Mouse (Mus musculus) hindbrain, embryonic 14.5 days (tissue): ENCODE data around the gene Uchl4. TPM values are rescaled to one million over a fixed set of nuclear protein-coding genes. Genes with fewer than 3 reads are reported as not detected.

Source experiments
- ATAC-seq: fragments of 200-750 bp; cut with Nextera tagmentation; 2 replicates; pipeline ENCODE4 v1.8.0; 2017; ENCODE audit warnings: moderate number of reproducible peaks, mild to moderate bottlenecking, moderate TSS enrichment, moderate library complexity; ENCODE audit not compliant: low FRiP score
- DNase-seq: peaks from one replicate; pipeline ENCODE4 v3.0.0-alpha.2; 2015; ENCODE audit warnings: low spot score
- H3K27ac ChIP-seq: fragments of 300-500 bp; sonication (generic); 2 replicates; pipeline ENCODE4 v1.5.1; 2014; ENCODE audit warnings: mild to moderate bottlenecking, moderate library complexity
- H3K27me3 ChIP-seq: fragments of 300-500 bp; sonication (generic); 2 replicates; pipeline ENCODE4 v1.6.1; 2014; ENCODE audit warnings: mild to moderate bottlenecking, low read length, mixed read lengths; ENCODE audit not compliant: control insufficient read depth, insufficient read depth
- H3K36me3 ChIP-seq: fragments of 300-500 bp; sonication (generic); replicated peaks from 2 replicates; pipeline ENCODE4 v1.6.1; 2014; ENCODE audit not compliant: control insufficient read depth, insufficient read depth
- H3K4me1 ChIP-seq: fragments of 300-500 bp; sonication (generic); replicated peaks from 2 replicates; pipeline ENCODE4 v1.6.1; 2014; ENCODE audit warnings: antibody characterized with exemption, low read length, mixed read lengths; ENCODE audit not compliant: control insufficient read depth, insufficient read depth
- H3K4me2 ChIP-seq: fragments of 300-500 bp; sonication (generic); replicated peaks from 2 replicates; pipeline ENCODE4 v1.6.1; 2014; ENCODE audit warnings: mild to moderate bottlenecking, moderate library complexity
- H3K4me3 ChIP-seq: fragments of 300-500 bp; sonication (generic); replicated peaks from 2 replicates; pipeline ENCODE4 v1.5.1; 2014; ENCODE audit warnings: mild to moderate bottlenecking, low read length
- H3K9ac ChIP-seq: fragments of 300-500 bp; sonication (generic); 2 replicates; pipeline ENCODE4 v1.6.1; 2014
- H3K9me3 ChIP-seq: fragments of 300-500 bp; sonication (generic); 2 replicates; pipeline ENCODE4 v1.6.1; 2016; ENCODE audit warnings: low read length; ENCODE audit not compliant: control insufficient read depth
- WGBS: fragments of 180-500 bp; shearing (Covaris S2); extraction: QIAGEN DNeasy Blood & Tissue Kit; methylation state at CpG from one replicate; pipeline ENCODE4 v1.1.7; 2014; 5-methylcytosine and 5-hydroxymethylcytosine counted together
- polyA plus RNA-seq: library from polyadenylated mRNA; unstranded; fragments of >200 nt; fragmentation: Nextera tagmentation; extraction: Ambion mirVana; gene quantifications from 2 replicates; pipeline ENCODE4 v1.2.1, GENCODE M21; 2014

Uchl4 gene
- polyA plus RNA-seq, 1 experiment from 2014 or later, result 2.8 TPM

- no peak overlapping the region for H3K4me3 ChIP-seq
- DNase-seq (no peak), ATAC-seq (no peak)
- 0 out of 2 replicates have a peak overlapping the region, but pooled peaks have one; percentile 41 for H3K27ac ChIP-seq
- WGBS, result 77% methylated on average over 3 of the region's 3 CpGs
- no peak overlapping the region for H3K9ac ChIP-seq
- H3K36me3 ChIP-seq, result peaks cover 45% of the 10 kb centered on the region
- H3K9me3 ChIP-seq, result no peaks in the 10 kb centered on the region
- no peak overlapping the region for H3K4me2 ChIP-seq
- no peaks in the 10 kb centered on the region for H3K27me3 ChIP-seq
- no peaks in the 10 kb centered on the region for H3K4me1 ChIP-seq
Measured at GRCm38 (mm10) chr9:64207509-64208084, 27.4 kb upstream of the Uchl4 start.

GRCm38 (mm10) chr9:64214452-64214851 is 20.5 kb upstream of the Uchl4 start:
- H3K36me3 ChIP-seq, result peaks cover 19% of the 10 kb centered on the region
- H3K9me3 ChIP-seq, result no peaks in the 10 kb centered on the region
- no peak overlapping the region for H3K27ac ChIP-seq
- no peak overlapping the region for H3K4me3 ChIP-seq
- H3K4me2 ChIP-seq, result no peak overlapping the region
- H3K27me3 ChIP-seq, result no peaks in the 10 kb centered on the region
- no peak overlapping the region for H3K9ac ChIP-seq
- no peak for DNase-seq
- H3K4me1 ChIP-seq, result no peaks in the 10 kb centered on the region
- 90% methylated on average over 17 of the region's 17 CpGs for WGBS
- no peak for ATAC-seq

- H3K36me3 ChIP-seq, result peaks cover 10% of the 10 kb centered on the region
- H3K4me1 ChIP-seq, result no peaks in the 10 kb centered on the region
- no peak overlapping the region for H3K9ac ChIP-seq
- H3K4me3 ChIP-seq, result no peak overlapping the region
- H3K27ac ChIP-seq, result no peak overlapping the region
- DNase-seq (no peak), ATAC-seq (no peak)
- no peak overlapping the region for H3K4me2 ChIP-seq
- H3K9me3 ChIP-seq, result no peaks in the 10 kb centered on the region
- WGBS, result 88% methylated on average over 4 of the region's 4 CpGs
- H3K27me3 ChIP-seq, result no peaks in the 10 kb centered on the region
Measured at GRCm38 (mm10) chr9:64216090-64216489, 18.9 kb upstream of the Uchl4 start.

DNA sequence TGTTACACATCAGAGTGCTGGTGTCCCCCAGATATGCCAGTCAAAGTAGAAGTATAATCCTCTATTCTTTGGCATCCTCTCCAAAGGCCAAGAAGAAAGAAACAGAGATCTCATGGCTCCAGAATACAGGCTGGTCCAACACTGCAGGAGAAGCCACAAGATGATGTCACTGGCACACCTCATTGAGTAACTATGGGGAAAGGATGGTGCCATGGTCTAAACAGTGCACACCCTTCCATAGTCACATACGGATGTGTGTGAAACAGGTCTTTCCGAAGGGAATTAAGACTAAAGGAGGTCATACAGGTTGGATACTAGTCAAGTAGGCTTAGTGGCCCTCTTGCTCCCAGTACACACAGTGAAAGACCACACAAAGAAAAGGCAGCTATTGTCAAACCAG is 18.4 kb upstream of the Uchl4 start:
- no peak for ATAC-seq
- Histone ChIP-seq H3K9ac (no peak overlapping the region), H3K36me3 (peaks cover 9% of the 10 kb centered on the region; the same call in 1 of the 2 replicates), H3K27ac (no peak overlapping the region), H3K27me3 (no peaks in the 10 kb centered on the region), H3K4me2 (no peak overlapping the region), H3K9me3 (no peaks in the 10 kb centered on the region), H3K4me3 (no peak overlapping the region), H3K4me1 (no peaks in the 10 kb centered on the region)
- WGBS, result 98% methylated on average over 2 of the region's 2 CpGs
- no peak for DNase-seq

DNA sequence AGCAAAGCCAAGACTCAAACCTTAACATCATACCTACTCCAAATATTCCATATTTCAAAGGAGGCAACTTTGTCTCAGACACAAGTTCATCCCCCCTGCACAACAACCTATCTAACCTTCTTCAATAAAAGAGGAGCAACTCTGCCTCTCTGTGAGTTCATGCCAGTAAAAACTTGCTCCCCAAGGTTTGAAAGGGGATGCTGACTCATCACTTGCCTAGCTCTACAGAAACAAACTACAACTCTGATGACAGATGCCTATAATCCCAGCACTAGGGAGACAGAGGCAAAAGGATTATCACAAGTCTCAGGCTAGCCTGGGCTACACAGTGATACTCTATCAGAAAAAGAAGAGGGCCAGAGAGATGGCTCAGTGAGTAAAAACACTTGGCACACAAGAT is 17.1 kb upstream of the Uchl4 start:
- ATAC-seq, result no peak

GRCm38 (mm10) chr9:64219305-64219704 is 15.7 kb upstream of the Uchl4 start:
- Histone ChIP-seq H3K4me3 (no peak overlapping the region), H3K9me3 (no peaks in the 10 kb centered on the region), H3K4me1 (no peaks in the 10 kb centered on the region), H3K27me3 (no peaks in the 10 kb centered on the region), H3K9ac (no peak overlapping the region), H3K4me2 (no peak overlapping the region), H3K27ac (no peak overlapping the region), H3K36me3 (no peaks in the 10 kb centered on the region)
- WGBS, result 67% methylated on average over 1 of the region's 1 CpGs
- DNase-seq (no peak), ATAC-seq (no peak)

More for the DNA sequence above, 17.1 kb upstream of the Uchl4 start:
- no peaks in the 10 kb centered on the region for H3K36me3 ChIP-seq
- H3K9me3 ChIP-seq, result no peaks in the 10 kb centered on the region
- no peak overlapping the region for H3K27ac ChIP-seq
- no peaks in the 10 kb centered on the region for H3K4me1 ChIP-seq
- H3K4me3 ChIP-seq, result no peak overlapping the region
- no peak for DNase-seq
- H3K9ac ChIP-seq, result no peak overlapping the region
- H3K27me3 ChIP-seq, result no peaks in the 10 kb centered on the region
- no peak overlapping the region for H3K4me2 ChIP-seq

GRCm38 (mm10) chr9:64219772-64220420 is 15.1 kb upstream of the Uchl4 start:
- Histone ChIP-seq H3K9ac (no peak overlapping the region), H3K27ac (no peak overlapping the region), H3K4me1 (no peaks in the 10 kb centered on the region), H3K27me3 (no peaks in the 10 kb centered on the region), H3K9me3 (no peaks in the 10 kb centered on the region), H3K4me3 (no peak overlapping the region), H3K36me3 (no peaks in the 10 kb centered on the region), H3K4me2 (no peak overlapping the region)
- ATAC-seq (no peak), DNase-seq (no peak)
- 90% methylated on average over 10 of the region's 10 CpGs for WGBS

DNA sequence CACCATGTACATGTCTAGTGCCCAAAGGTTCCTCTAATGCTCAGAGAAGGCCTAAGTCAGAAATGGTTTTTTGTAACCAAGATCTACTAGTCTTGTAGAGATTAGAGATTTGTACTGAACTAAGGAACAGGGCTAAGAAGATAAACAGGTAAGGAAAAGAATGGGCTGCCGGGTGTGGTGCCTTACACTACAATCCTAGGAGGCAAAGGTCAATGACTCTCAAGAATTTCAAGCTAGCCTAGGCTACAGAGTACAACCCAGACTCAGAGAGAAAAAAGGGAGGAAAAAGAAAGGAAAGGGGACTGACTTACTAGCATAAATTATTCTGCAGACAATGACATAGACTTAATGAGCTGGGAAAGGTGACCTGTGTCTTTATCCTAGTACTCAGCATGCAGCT is 14.4 kb upstream of the Uchl4 start:
- DNase-seq (no peak), ATAC-seq (no peak)
- Histone ChIP-seq H3K36me3 (no peaks in the 10 kb centered on the region), H3K27ac (no peak overlapping the region), H3K4me3 (no peak overlapping the region), H3K4me2 (no peak overlapping the region), H3K9me3 (no peaks in the 10 kb centered on the region), H3K27me3 (no peaks in the 10 kb centered on the region), H3K9ac (no peak overlapping the region), H3K4me1 (no peaks in the 10 kb centered on the region)
- 58% methylated on average over 1 of the region's 1 CpGs for WGBS

GRCm38 (mm10) chr9:64221480-64221879 is 13.5 kb upstream of the Uchl4 start:
- H3K4me1 ChIP-seq, result no peaks in the 10 kb centered on the region
- ATAC-seq, result no peak
- no peaks in the 10 kb centered on the region for H3K27me3 ChIP-seq
- H3K4me2 ChIP-seq, result no peak overlapping the region
- no peak overlapping the region for H3K27ac ChIP-seq
- no peaks in the 10 kb centered on the region for H3K9me3 ChIP-seq
- H3K4me3 ChIP-seq, result no peak overlapping the region
- H3K9ac ChIP-seq, result no peak overlapping the region
- no peak for DNase-seq
- WGBS, result 90% methylated on average over 4 of the region's 4 CpGs
- H3K36me3 ChIP-seq, result no peaks in the 10 kb centered on the region

DNA sequence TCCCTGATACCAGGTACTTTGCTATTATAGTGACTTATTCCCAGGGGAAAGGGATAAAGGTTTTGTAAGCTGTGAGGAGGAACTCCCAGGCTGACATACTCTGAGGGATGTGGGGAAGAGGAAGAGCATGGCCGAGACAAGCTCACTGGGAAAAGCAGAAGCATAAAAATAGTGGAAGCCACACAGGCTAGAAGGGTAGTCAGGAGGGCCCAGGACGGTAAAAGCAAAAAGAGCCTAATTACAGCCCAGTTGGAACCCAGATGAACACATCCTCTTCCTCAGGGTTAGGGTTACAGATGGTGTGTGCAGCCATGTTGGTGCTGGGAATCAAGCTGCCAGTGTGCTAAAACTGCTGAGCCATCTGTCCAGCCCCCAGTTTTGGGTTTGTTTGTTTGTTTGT is 12.9 kb upstream of the Uchl4 start:
- no peak for ATAC-seq
- H3K4me2 ChIP-seq, result no peak overlapping the region
- H3K4me3 ChIP-seq, result no peak overlapping the region
- 60% methylated on average over 2 of the region's 2 CpGs for WGBS
- no peaks in the 10 kb centered on the region for H3K4me1 ChIP-seq
- H3K27me3 ChIP-seq, result no peaks in the 10 kb centered on the region
- H3K36me3 ChIP-seq, result no peaks in the 10 kb centered on the region
- no peak for DNase-seq
- no peak overlapping the region for H3K27ac ChIP-seq
- no peak overlapping the region for H3K9ac ChIP-seq
- H3K9me3 ChIP-seq, result no peaks in the 10 kb centered on the region
